Mouse (Mus musculus): ENCODE measurements around the gene Clpb.

DNA sequence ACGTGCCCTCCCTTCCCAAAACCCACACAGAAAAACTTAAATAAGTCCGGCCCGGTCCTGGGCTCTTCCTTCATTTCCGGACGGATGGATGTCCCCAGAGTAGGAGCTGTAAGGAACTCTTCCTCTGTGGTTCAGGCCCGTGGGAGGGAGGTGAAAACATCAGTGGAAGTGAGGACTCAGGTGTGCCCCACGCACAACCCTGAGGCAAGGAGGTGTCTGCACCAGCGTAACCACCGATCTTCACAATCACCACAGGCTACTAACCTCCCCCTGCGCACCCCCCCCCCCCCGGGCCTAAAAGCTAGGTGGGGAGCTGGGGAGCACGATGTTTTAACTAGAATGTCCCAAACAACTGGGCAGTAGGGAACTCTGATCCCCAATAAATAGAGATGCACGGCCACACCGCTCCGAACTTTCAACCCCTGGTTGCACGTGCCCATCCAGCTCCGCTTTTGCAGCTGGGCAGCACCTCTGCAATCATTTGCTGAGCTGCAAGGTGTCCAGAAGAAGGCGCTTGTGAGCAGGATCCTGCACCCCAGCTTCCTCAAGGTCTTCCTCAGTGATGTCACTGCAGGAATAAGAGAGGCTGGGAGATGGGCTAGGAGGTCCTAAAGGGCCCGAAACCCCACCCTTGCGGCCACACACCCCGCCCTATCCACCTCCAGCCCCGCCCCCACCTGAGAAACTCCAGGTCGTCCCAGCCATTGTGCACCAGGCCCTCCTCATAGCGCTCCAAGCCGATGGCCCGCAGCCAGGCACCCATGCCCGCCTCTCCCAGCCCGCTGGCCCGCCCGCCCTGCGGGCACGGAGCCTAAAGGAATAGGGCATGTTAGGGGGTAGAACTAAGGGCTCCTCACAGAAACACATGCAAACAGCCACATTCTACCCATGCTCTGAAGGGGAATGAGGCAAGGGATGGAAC is 159.7 kb downstream of the Clpb start:
- TF ChIP-seq EP300 (IDR thresholded peaks at IDR 0.05) (no peak), CTCF (IDR thresholded peaks at IDR 0.05) (peak; percentile 65)

All from lung, postnatal 0 days (tissue).